Mouse (Mus musculus) heart, postnatal 14 days (tissue): ENCODE data around the gene Thap8. TPM values are rescaled to one million over a fixed set of nuclear protein-coding genes. Genes with fewer than 3 reads are reported as not detected.

ENCODE experiments used
- DNase-seq, 2 experiments: peaks; one replicate each; pipeline ENCODE4 v3.0.0; 2021 to 2022
- intact Hi-C: fragments of 180-260 bp; cut with DNase I; formaldehyde crosslinking; loops from one replicate; pipeline ENCODE4 v1.15.1; 2025
- total RNA-seq, 2 experiments: library from RNA; stranded (reverse); gene quantifications; 2 replicates each; pipeline ENCODE4 v1.2.3; 2021

Gene Thap8
- total RNA-seq, 2 experiments from 2014 or later: 0.22 to 0.43 TPM

DNA sequence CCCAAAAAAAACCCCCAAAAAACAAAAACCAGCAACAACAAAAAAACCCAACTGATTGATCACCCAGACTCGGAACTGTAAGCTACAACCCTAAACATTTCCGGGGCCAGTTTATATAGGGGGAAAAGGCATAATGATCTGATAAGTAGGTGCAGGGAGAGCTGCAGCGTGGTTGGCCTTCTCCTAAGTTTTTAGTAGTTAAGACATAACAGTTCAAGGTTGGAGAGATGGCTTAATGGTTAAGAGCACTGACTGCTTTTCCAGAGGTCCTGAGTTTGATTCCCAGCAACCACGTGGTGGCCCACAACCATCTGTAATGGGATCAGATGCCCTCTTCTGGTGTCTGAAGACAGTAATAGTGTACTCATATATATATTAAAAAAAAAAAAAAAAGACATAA lies 1.6 kb downstream of the Thap8 start:
- no peak for DNase-seq

DNA sequence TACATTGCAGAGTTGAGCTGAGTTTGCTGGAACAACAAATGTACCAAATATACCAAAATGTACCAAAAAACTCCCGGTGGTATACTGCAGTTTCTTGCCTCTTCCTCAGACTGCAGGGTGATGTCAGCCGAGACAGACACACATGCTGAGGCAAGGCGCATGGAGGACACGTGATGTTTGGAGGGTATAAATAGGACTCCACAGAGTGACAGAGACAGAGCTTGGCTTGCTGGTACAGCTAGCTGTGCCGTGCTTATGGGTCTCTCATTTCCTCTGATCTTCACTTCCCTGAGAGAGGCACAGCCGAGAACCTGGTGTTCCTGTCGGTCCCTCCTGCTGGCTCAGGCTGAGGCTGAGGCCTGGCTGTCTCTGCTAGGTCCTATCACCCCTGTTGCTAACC lies 2.8 kb downstream of the Thap8 start:
- DNase-seq: no peak
- intact Hi-C loops: loop anchor here (5.0 kb wide), 1 partner anchor 50 kb away; the partner anchor contains the start of genes Polr2i and Tbcb

More for the DNA sequence above, 1.6 kb downstream of the Thap8 start:
- intact Hi-C loops: loop anchor here (5.0 kb wide), 1 partner anchor 49 kb away; the partner anchor contains the start of genes Polr2i and Tbcb

DNA sequence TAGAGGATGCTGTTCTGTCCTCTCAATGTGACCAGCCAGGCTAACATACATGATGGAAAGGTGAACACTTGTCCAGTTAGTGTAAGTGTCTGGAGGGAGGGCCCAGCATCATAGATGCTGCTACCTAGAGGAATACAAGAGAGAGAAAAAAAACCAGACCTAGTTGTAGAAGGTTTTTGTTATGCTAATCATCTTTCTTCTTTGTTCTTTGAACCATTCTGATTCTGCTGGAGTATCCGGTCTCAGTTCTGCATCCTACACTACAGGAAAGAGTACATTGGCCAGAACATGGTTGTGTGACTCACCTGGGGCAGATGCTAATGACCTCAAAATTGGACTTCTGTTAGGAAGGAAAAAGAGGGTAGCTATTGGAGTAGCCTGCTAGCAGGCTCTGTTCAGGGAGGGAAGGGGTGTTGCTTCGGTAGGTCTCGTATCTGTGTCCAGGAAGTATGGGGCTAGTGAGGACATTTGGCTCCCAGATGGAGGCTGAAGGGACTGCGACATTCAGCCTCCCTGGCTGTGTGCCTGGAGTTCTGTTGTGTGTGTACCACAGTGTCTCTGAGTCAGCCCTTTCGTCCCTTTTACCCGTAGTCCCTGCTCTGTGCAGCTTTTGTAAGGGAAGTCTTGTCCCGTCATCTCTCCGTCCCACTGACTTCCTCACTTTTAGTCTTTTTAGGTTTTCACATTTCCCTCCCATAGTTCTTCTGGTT lies 7.0 kb downstream of the Thap8 start:
- intact Hi-C loops: no loop called here
- peak; percentile 63 to 66 for DNase-seq

DNA sequence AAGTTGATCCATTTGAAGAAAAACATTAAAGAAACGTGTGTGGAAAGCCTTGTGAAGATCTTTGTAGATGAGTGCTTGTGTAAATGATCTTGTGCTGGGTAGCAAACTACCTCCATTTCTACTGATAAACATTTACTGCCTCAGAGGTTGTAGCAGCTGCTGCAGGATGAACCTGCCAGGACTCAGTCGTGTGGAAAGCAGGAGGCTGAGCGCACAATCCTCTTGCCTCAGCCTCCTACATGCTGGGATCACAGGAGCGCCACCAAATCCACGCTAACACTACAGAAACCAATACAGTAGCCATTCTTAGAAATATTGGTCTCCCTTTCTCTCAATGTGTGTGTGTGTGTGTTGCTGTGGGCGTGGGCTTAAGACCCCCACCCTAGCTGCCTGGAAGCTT lies 8.2 kb downstream of the Thap8 start:
- DNase-seq: no peak
- intact Hi-C loops: no loop called here

DNA sequence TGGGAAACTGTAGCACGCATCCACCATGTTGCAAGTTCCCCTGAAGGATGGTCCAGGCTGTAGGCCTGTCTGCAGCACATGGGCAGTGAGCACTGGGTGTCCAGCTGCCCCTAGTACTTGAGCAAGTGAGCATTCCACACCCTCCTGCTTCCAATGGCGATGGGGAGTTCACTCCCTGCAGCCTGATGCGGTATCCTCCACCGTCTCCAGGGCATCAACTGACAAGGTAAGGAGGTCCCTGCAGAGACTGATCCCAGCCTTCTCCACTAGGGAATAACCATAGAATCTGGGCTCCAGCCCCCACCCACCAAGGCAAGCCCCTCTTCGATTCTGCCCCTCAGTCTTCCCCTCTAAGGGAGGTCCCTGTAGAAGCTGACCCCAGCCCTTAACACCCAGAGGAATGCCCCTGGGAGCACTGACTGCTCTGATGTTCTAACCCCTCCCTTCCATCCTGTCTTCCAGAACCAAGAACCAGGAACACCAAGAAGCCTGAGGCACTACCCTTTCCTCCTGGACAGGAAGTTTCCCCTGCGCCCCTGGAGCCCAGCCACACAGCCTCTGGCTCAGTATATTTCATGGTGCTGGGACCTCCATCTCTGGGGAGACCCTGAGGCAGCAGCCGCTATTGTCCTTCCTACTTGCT lies 9.3 kb downstream of the Thap8 start:
- intact Hi-C loops: no loop called here
- no peak for DNase-seq

DNA sequence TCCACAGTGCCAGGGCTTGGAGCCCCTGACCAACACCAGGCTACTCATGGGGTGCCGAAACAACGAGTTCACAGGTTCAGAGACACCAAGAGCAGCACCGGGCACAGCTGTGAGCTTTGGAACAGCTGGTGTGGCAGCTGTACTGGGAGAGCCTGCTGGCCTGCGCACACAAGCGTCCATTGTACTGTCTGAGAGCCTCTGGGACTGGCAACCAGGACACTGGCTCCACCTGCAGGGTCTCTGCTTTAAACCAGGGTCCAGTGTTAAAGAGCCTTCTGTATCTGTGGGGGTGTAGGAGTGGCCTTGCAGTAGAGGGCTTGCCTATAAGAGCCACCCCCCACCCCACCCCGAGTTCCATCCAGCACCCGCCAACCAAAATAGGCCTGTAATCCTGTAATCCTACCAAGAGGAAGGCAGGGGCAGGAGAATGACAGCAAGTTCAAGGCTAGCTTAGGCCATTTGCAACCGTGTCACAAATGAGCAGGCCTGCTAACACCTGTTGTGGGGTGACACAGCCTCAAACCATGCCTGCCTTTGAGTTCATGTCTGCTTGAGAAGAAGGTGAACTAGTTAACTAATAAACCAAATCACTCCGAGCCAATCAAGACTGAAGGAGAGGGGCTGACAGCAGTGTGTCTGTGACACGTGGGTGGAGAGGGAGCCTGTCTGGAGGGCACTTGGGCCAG lies 10.0 kb downstream of the Thap8 start:
- intact Hi-C loops: no loop called here
- peak in 1 of 2 experiments; percentile 27 for DNase-seq

DNA sequence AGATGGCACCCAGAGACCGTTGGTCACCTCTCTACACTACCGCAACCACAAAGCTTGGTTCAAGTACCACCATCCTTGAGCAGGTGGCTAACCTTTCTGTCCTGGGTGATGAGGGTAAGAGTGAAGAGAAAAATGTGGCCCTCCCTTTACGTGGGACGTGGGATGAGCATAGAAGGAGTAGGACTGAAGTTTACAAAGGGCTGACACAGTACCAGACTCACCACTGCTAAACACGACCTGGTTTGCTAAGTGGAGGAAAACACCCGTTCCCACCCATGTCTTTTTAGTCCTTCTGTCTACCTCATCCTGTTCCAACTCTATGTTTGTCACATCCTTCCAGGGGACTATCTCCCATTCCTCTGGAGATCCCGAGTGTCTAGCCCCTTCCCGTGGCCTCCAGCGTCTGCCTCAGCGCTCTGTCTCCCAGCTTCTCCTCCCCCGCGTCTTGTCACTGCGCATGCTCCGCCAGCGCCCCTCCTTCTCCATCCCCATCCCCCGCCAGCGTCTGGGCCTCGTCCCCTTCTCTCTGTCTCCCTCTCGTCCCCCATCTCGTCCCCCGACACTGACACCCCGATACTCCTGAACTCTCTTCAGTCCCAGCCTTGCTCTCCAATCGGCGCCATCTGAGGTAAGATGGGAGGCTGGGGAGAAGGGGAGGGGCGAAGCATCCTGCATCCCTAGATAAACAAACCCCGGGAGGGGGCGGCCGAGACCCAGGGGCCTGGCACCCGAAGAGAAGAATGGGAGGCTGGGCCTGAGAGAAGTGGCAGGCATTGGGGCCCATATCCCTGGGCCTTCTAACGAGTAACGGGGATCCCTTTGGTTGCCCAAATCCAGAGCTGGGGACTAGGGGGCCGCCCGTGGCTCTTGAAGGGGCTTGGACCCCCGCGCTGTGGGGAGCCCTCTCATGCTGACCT lies 11.6 kb downstream of the Thap8 start, which contains the start of gene Clip3:
Gene Clip3 (plus strand): TSS at position 514 of the 917 bp plus-strand sequence.
- intact Hi-C loops: no loop called here
- DNase-seq: peak; percentile 79 to 80

DNA sequence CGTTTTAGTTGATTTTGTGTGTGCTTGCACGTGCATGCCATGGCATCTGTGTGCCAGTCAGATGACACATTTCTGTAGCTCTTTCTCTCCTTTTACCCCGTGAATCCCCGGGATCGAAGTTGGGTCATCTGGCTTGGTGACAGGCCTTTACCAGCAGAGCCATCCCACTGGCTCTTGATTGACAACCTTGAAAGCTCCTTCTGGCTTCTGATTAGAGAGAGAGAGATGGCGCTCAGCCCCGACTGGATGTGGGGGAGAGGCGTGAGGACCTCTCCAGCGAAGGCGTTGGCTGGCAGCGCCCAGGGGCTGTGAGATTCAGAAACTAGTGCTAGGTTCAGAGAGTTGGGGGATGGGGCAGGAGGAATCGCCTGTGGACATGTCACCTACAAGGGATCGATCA lies 13.9 kb downstream of the Thap8 start:
- intact Hi-C loops: no loop called here
- no peak for DNase-seq

DNA sequence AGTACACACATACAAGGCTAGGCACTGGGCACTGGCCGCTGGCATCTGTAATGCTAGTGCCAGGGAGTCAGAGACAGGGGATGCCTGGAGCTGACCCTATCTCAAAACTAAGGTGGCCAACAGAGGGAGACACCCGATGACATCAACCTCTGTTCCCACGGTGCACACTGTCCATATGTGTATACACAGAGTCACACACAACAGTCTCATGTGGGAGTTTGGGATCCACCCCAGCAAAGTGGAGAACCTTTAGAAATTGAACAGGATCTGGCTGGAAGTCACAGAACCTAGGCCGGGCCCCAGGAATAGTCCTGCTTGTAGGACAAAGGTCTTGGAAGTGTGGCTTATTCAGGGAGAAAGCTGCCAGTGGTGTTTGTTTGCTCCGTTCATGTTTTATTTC lies 14.4 kb downstream of the Thap8 start:
- intact Hi-C loops: no loop called here
- DNase-seq: no peak

DNA sequence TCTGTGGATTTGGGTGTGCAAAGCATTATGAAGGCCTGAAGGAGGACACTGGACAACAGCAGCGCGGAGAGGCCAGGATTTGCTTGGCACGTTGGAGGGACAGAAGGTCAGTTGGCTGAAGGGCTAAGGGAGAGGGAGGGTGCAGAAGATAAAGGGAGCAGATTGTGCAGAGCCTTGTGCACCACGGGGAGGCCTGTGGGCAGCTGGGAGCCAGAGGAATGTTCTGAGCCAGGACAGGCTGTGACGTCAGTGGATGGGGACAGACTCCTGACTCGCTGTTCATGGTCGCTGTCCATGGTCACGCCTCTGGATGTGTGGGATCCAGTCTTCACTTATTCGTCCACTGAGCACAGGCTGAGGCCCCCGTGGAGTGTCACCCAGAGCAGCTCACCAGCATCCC lies 15.2 kb downstream of the Thap8 start:
- intact Hi-C loops: no loop called here

DNA sequence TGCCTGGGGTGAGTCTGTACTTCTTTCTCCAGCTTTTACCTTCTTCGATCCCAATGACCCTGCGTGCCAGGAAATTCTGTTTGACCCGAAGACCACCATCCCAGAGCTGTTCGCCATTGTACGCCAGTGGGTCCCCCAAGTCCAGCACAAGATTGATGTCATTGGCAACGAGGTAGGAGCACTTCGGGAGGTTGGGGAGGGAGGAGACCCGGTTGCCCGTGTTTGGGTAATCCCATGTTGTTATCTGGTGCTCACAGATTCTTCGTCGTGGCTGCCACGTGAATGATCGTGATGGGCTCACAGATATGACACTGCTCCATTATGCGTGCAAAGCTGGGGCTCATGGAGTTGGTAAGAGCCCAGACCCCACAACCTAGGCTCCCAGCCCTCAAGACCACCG lies 16.9 kb downstream of the Thap8 start:
- intact Hi-C loops: no loop called here
- DNase-seq: no peak

More for the DNA sequence above, 15.2 kb downstream of the Thap8 start:
- peak; percentile 64 to 75 for DNase-seq

DNA sequence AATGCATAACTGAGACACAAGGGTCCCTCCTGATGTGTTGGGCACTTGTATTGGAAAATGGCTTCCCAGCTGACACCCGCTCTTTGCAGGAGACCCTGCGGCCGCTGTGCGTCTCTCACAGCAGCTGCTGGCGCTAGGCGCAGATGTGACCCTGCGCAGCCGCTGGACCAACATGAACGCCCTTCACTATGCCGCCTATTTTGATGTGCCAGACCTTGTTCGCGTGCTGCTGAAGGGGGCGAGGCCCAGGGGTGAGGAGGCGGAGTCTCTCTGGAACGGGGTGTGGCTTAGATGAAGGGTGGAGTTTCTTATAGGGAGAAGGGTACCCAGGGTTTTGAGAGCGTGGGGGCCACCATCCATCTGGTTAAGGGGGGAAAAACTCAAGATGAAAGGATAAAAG lies 17.4 kb downstream of the Thap8 start:
- intact Hi-C loops: no loop called here
- no peak for DNase-seq

DNA sequence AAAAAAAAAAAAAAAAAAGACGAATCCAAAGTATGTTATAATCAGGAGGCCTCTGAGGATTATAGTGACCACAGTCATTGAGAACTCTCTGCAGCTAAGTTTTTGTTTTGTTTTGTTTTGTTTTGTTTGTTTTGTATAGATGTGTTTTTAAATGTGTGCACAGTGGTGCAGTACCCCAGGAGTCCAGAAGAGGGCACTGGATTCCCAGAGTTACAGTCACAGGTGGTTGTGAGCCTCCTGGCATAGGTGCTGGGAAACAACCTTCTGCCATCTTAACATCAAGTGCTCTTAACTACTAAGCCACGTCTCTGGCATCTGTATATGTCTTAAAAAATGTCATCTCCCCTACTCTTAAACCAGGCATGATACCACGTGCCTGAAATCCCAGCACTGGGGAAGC lies 21.0 kb downstream of the Thap8 start:
- intact Hi-C loops: no loop called here
- peak in 1 of 2 experiments; percentile 26 for DNase-seq

DNA sequence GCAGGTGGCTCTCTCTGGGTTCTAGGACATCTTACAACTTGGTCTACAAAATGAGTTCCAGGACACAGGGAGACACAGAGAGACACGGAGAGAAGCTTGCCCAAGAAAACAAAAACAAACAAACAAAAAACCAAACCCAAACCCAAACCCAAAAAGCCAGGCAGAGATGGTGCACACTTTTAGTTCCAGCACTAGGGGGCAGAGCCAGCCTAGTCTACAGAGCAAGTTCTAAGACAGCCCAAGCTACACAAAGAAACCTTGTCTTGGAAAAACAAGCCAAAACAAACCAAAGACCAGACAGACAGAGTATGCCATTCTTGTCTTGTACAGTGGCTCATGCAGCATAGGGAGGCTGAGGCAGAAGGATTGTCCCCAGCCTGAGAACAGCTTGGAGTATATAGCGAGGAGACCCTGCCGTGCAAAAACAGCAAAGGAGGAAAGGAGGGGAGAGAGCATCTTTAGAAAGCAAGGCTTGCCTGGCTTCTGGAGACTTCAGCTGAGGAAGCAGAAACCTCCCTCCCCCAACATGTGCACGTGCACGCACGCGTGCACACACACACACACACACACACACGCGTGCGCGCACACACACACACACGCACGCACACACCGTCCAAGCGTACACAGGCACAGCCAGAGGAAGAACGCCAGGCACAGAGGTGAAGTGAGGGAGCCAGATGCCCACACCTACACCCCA lies 26.3 kb downstream of the Thap8 start:
- intact Hi-C loops: no loop called here
- no peak for DNase-seq

DNA sequence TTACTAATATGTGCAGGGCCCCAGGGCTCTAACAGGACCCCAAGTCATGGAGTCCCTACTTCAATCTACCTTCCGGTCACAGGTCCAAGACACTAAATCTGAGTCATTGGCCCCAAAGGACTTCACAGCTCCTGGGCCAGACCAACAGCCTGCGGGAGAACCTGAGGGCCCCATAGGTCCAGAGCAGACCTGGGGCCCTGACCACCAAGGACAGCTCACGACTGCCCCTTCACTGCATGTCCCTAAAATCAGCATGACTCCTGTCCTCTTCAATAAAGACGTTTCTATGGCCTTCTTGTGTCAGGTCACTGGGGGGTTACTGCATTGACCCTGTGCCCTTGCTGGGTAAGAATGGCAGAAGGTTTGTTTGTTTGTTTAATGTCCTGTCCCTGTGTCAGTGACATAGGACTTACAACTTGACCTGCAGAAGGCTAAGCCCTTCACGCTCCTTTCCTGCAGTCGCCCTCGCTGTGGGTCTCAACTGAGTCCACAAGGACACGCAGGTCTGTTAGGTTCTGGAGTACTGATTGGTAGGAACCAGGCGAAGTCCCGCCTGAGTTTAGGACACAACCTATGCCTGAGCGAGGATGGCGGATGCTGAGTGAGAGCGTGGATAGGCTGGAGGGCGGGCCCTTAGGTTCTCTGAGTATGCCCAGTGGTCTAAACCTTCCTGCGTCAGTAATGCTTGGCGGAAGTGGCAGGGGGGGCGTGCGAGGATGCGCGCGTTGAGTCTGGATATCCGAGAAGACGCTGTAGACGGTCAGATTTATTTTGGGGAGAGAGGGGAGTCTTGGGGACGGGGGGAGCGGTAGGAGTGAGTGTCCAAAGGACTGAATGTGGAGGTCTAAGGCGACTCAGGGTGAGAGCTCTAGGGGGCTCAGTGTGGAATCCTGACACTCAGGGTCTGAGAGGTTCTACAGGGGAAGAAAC lies 28.4 kb downstream of the Thap8 start, which contains the start of gene Alkbh6:
Gene Alkbh6 (plus strand): TSS at position 642 of the 930 bp plus-strand sequence.
- peak; percentile 89 to 91 for DNase-seq
- intact Hi-C loops: no loop called here

DNA sequence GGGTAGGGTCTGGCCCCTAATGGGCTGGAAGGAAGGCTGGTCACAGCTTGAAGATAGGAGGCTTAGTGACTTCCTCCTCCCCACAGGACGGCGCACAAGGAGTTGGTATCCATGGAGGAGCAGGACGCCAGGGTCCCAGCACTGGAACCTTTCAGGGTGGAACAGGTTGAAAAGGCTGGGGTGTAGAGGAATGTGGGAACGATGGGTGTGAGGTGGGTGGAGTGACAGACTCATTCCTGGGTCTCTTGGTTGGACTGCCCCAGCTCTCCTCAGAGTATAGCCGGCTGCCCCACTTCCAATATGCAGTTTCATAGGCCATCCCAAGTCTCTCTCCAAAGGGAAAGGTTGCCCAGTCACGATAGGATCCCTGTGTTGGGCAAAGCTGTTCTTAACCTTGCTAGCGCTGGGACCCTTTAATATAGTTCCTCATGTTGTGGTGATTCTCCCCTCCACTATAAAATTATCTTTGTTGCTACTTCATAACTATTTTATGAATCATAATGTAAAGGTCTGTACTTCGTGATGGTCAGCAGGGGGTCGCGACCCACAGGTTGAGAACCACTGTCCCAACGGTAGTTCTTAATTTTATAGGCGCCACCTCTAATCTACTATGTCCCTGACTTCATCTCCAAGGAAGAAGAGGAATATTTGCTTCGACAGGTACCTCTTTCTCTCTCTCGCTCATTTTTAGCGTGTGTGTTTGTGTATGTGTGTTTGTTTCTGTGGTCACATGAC lies 29.7 kb downstream of the Thap8 start:
- intact Hi-C loops: no loop called here
- DNase-seq: no peak

DNA sequence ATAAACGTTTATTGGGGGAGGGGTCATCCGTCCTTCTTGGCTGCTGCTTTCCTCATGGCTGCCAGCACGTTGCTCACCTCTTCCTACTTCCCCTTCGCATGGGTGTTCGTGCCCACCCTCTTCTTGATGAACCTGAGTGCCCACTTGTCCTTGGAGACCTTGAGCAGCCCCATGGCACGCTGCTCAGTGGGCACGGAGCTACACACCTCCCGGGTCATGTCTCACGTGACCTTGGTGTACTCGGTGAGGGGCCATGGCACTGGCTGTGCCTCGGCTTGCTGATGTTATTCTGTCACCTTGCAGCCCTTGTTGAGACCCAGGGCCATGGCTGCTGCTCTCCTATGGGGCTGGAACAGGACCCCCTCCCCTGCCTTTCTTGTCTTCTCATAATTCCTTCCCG lies 30.2 kb downstream of the Thap8 start:
- no peak for DNase-seq
- intact Hi-C loops: no loop called here
